Comparison of ENCODE assay signal across 8 mouse cellular contexts in genomic region chr17:86732024-86732423, GRCm38 (mm10). TPM values are rescaled to one million over a fixed set of nuclear protein-coding genes. Genes with fewer than 3 reads are reported as not detected.
DNase-seq lines count a peak whose midpoint lies in the region; ATAC-seq and TF ChIP-seq lines count a peak whose summit lies in the region.

No protein-coding gene starts in this region.

- TF ChIP-seq CTCF in CH12.LX (conservative IDR thresholded peaks at IDR 0.05 in 1 of 2, IDR thresholded peaks at IDR 0.05 in 1 of 2; ENCODE audit: low read depth in 2 of 2, low read length in 2 of 2) = no peak

- H3K27me3 ChIP-seq in CH12.LX (replicated peaks) = no peaks in the 10 kb centered on the region
- no peaks in the 10 kb centered on the region for H3K27me3 ChIP-seq in forebrain, embryonic 13.5 days

- H3K9ac ChIP-seq in CH12.LX (ENCODE audit: insufficient read depth, low read depth) = no peak overlapping the region
- no peak overlapping the region for H3K9ac ChIP-seq in forebrain, embryonic 13.5 days

- WGBS in forebrain, embryonic 13.5 days = 11% methylated on average over 11 of the region's 11 CpGs

- H3K9me3 ChIP-seq in CH12.LX (replicated peaks; ENCODE audit: low read length) = no peaks in the 10 kb centered on the region
- H3K9me3 ChIP-seq in forebrain, embryonic 13.5 days (replicated peaks) = no peaks in the 10 kb centered on the region

- no peaks in the 10 kb centered on the region for H3K36me3 ChIP-seq in CH12.LX (replicated peaks in 1 of 2; ENCODE audit: control insufficient read depth in 1 of 2, insufficient read depth in 1 of 2, low read length in 1 of 2)
- H3K36me3 ChIP-seq in forebrain, embryonic 13.5 days (ENCODE audit: poor library complexity, severe bottlenecking) = no peaks in the 10 kb centered on the region

- intact Hi-C loops in heart, postnatal 36 days (cut with DNase I) = loop anchor here (2.0 kb wide), 1 partner anchor 21 kb away; the partner anchor contains the start of gene Epas1

- H3K4me3 ChIP-seq in CH12.LX (replicated peaks in 1 of 3; ENCODE audit: low read depth in 2 of 3, low read length in 2 of 3, poor library complexity in 1 of 3) = peak overlapping the region in 1 of 3 experiments; percentile 33
- no peak overlapping the region for H3K4me3 ChIP-seq in forebrain, embryonic 13.5 days

- H3K4me2 ChIP-seq in CH12.LX (ENCODE audit: insufficient read depth, low read depth, poor library complexity, severe bottlenecking) = 0 out of 2 replicates have a peak overlapping the region, but pooled peaks have one; percentile 5
- H3K4me2 ChIP-seq in forebrain, embryonic 13.5 days = peak overlapping the region; percentile 32

- ATAC-seq in forebrain, embryonic 13.5 days = peak; percentile 61; the same call in 1 of the 2 replicates

- peak; percentile 42 for DNase-seq in CH12.LX (ENCODE audit: extremely low read depth)
- DNase-seq in adrenal gland, postnatal 25 days = peak; percentile 72
- peak; percentile 75 to 78 for DNase-seq in heart, postnatal 36 days
- peak; percentile 68 for DNase-seq in layer of hippocampus, adult 9-11 months
- DNase-seq in lung, postnatal 10 days = peak; percentile 95
- DNase-seq in ovary, postnatal 10 days (ENCODE audit: low spot score) = peak; percentile 31
- DNase-seq in thymus, postnatal 4 days = peak; percentile 89

- in situ Hi-C loops in CH12.LX (cut with MboI; ENCODE audit: low pct_ligation_motif_present, low pct_unique_long_range_greater_than_20kb, low sequenced_read_pairs) = no loop called here

- TF ChIP-seq RAD21 in CH12.LX (IDR thresholded peaks at IDR 0.05; ENCODE audit: low read depth, low read length) = no peak

- TF ChIP-seq POLR2A in CH12.LX (IDR thresholded peaks at IDR 0.05; ENCODE audit: low read depth, low read length) = peak; percentile 30; the same call in 1 of the 2 replicates

- TF ChIP-seq EP300 in CH12.LX (IDR thresholded peaks at IDR 0.05; ENCODE audit: low read length) = 0 out of 2 replicates have a peak, but pooled peaks have one; percentile 7

- H3K79me2 ChIP-seq in CH12.LX (replicated peaks; ENCODE audit: control insufficient read depth, extremely low read depth, insufficient read depth, poor library complexity, severe bottlenecking) = no peaks in the 10 kb centered on the region

- H3K4me1 ChIP-seq in CH12.LX (ENCODE audit: control insufficient read depth in 1 of 2, insufficient read depth in 2 of 2) = peaks cover 7 to 15% of the 10 kb centered on the region in 2 experiments
- H3K4me1 ChIP-seq in forebrain, embryonic 13.5 days = 0 out of 2 replicates have a peak, but pooled peaks cover 4% of the 10 kb centered on the region

- H3K27ac ChIP-seq in CH12.LX (ENCODE audit: insufficient read depth, low read depth) = no peak overlapping the region
- H3K27ac ChIP-seq in forebrain, embryonic 13.5 days = no peak overlapping the region

- dilution Hi-C loops in CH12.LX (cut with MboI; ENCODE audit: extremely low pct_ligation_motif_present, extremely low pct_unique_long_range_greater_than_20kb, low sequenced_read_pairs) = no loop called here

TF ChIP-seq in CH12.LX, 34 proteins besides CTCF, POLR2A, EP300 and RAD21:
- peak; percentile 88 for TF ChIP-seq ELF1 (IDR thresholded peaks at IDR 0.05; ENCODE audit: low read depth, low read length)
- no peak for TF ChIP-seq ETS1 (conservative IDR thresholded peaks at IDR 0.05; ENCODE audit: low read depth, low read length)
- TF ChIP-seq NELFE (IDR thresholded peaks at IDR 0.05; ENCODE audit: low read depth, low read length) = 0 out of 2 replicates have a peak, but pooled peaks have one; percentile 26
- peak; percentile 36; the same call in 1 of the 2 replicates for TF ChIP-seq HCFC1 (IDR thresholded peaks at IDR 0.05; ENCODE audit: low read depth, low read length)

RNA-seq across cellular contexts. Expression of gene Epas1, which starts 21.5 kb away (rescaled TPM):
- total RNA-seq in CH12.LX (2012; rRNA removed) = 0.08 and 0.17 TPM in 2 replicates
- 0.07 and 0.11 TPM in 2 replicates for total RNA-seq in CH12.LX (2014; rRNA removed)
- polyA plus RNA-seq in CH12.LX (2012; ENCODE audit: insufficient read length, low read depth) = 0.14 and 0.16 TPM in 2 replicates
- total RNA-seq in adrenal gland, postnatal 25 days (2021) = 174 and 183 TPM in 2 replicates
- 3.2 and 3.5 TPM in 2 replicates for polyA plus RNA-seq in forebrain, embryonic 13.5 days (2015; fragmentation: Nextera tagmentation; extraction: Ambion mirVana)
- 100 to 1,000 TPM; 239 to 306 TPM for total RNA-seq in heart, postnatal 36 days (2021)

Comparison
In these comparisons a context has a peak if more than half of its experiments do, and no peak if none do; other contexts are left out.
1. DNase-seq: peak in every context shown above with its lines; median percentile 95 in lung, postnatal 10 days; 89 in thymus, postnatal 4 days; 76 in heart, postnatal 36 days; 72 in adrenal gland, postnatal 25 days; 68 in layer of hippocampus, adult 9-11 months; 42 in CH12.LX; 31 in ovary, postnatal 10 days.
2. RNA of gene Epas1, which starts 21.5 kb away (total RNA-seq): 239 to 306 TPM in heart, postnatal 36 days and 174 to 183 TPM in adrenal gland, postnatal 25 days; 0.07 to 0.17 TPM in CH12.LX; every median in the first group is over 100 times any median in the second.